Mouse (Mus musculus): ENCODE measurements around the gene Kif1bp. TPM values are rescaled to one million over a fixed set of nuclear protein-coding genes. Genes with fewer than 3 reads are reported as not detected.
"Not testable (repeated sequence)": the region's sequence is repeated elsewhere in the genome, so short reads cannot be mapped to it uniquely, and the experiment has no call there.

The Kif1bp gene
- polyA plus RNA-seq, 1 experiment: 28.3 TPM

DNA sequence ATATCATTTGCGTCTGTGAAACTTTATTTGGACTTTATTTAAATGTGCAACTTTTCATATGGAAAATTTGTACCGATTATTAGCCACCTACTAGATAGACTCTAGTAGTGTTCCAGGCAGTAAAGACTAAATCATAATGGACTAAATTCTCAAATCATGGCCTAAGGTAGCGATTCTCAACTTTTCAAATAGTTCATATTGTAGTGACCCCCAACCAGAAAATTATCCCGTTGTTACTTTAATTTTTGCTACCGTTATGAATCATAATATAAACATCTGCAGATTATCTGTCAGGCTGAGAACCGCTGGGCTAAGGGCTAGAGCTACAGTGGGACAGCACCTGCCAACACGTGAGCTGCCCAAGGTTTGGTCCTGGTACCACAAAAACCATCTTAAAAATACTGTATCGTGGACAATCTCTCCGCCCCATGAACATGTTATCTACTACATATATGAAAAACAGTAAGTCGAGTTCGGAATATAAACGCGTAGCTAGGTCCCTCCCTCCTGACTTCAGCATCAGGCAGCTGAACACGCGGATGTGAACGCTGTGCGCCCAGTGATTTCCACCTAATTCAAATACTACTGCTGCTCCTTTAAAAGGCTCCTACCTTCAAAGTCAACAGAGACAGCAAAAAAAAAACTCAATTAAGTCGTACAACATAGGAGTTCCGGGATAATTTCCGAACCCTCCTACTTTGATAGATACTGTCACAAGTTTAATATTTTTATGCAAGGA, 23.0 kb upstream of the Kif1bp start:
- Histone ChIP-seq H3K27me3 (ENCODE audit: control insufficient read depth, insufficient read depth, low read length, poor library complexity, severe bottlenecking) (no peaks in the 10 kb centered on the region), H3K4me1 (ENCODE audit: control insufficient read depth, insufficient read depth, low read length) (peaks cover 3% of the 10 kb centered on the region), H3K9ac (ENCODE audit: low read depth, poor library complexity, severe bottlenecking) (peak overlapping the region; percentile 90), H3K4me3 (ENCODE audit: low read depth, low read length) (peak overlapping the region; percentile 90), H3K27ac (ENCODE audit: insufficient read depth, low read length) (no peak overlapping the region), H3K36me3 (ENCODE audit: control insufficient read depth, insufficient read depth, low read length, poor library complexity, severe bottlenecking) (peaks cover 22% of the 10 kb centered on the region), H3K9me3 (replicated peaks; ENCODE audit: control insufficient read depth, insufficient read depth, low read length, poor library complexity, severe bottlenecking) (no peaks in the 10 kb centered on the region)
- TF ChIP-seq POLR2A (IDR thresholded peaks at IDR 0.05; ENCODE audit: insufficient read depth, low read length): no peak
- no peak for TF ChIP-seq CTCF (IDR thresholded peaks at IDR 0.05; ENCODE audit: low read depth, low read length)
- TF ChIP-seq EP300 (IDR thresholded peaks at IDR 0.05; ENCODE audit: insufficient read depth, low read depth, low read length): no peak

DNA sequence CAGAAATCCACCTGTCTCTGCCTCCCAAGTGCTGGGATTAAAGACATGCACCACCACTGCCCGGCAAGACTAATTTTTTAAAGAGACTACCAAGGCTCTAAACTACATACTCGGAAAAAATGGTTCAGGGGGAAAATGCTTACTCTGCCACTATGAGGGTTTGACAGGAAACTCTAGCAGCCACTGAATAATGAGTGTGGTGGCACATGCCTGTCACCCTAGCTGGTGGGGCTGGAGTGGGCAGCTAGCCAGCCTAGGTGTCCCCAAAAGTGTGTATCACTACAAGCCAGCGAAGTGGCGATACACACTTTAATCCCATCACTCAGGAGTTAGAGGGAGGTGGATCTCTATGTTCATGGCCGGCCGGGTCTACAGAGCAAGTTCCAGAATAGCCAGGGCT, 21.8 kb upstream of the Kif1bp start:
- Histone ChIP-seq H3K9me3 (replicated peaks; ENCODE audit: control insufficient read depth, insufficient read depth, low read length, poor library complexity, severe bottlenecking) (no peaks in the 10 kb centered on the region), H3K4me1 (ENCODE audit: control insufficient read depth, insufficient read depth, low read length) (peaks cover 3% of the 10 kb centered on the region), H3K9ac (ENCODE audit: low read depth, poor library complexity, severe bottlenecking) (peak overlapping the region; percentile 90), H3K27me3 (ENCODE audit: control insufficient read depth, insufficient read depth, low read length, poor library complexity, severe bottlenecking) (no peaks in the 10 kb centered on the region), H3K36me3 (ENCODE audit: control insufficient read depth, insufficient read depth, low read length, poor library complexity, severe bottlenecking) (peaks cover 32% of the 10 kb centered on the region), H3K4me3 (ENCODE audit: low read depth, low read length) (peak overlapping the region; percentile 28; the same call in 1 of the 2 replicates), H3K27ac (ENCODE audit: insufficient read depth, low read length) (no peak overlapping the region)
- TF ChIP-seq EP300 (IDR thresholded peaks at IDR 0.05; ENCODE audit: insufficient read depth, low read depth, low read length) (no peak), POLR2A (IDR thresholded peaks at IDR 0.05; ENCODE audit: insufficient read depth, low read length) (no peak), CTCF (IDR thresholded peaks at IDR 0.05; ENCODE audit: low read depth, low read length) (no peak)

DNA sequence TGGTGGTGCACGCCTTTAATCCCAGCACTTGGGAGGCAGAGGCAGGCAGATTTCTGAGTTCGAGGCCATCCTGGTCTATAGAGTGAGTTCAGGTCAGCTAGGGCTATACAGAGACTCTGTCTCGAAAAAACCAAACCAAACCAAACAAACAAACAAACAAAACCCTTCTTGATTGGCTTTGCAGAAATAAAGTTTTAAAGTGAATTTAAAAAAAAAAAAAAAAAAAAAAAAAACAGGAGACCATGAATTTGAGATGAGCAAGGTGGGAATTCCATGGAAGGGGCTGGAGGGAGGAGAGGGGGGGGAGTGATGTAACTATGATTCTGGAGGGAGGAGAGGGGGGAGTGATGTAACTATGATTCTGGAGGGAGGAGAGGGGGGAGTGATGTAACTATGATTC, 21.1 kb upstream of the Kif1bp start:
- H3K36me3 ChIP-seq (ENCODE audit: control insufficient read depth, insufficient read depth, low read length, poor library complexity, severe bottlenecking): peaks cover 38% of the 10 kb centered on the region
- H3K4me1 ChIP-seq (ENCODE audit: control insufficient read depth, insufficient read depth, low read length); H3K9me3 ChIP-seq (replicated peaks; ENCODE audit: control insufficient read depth, insufficient read depth, low read length, poor library complexity, severe bottlenecking); H3K27me3 ChIP-seq (ENCODE audit: control insufficient read depth, insufficient read depth, low read length, poor library complexity, severe bottlenecking); H3K27ac ChIP-seq (ENCODE audit: insufficient read depth, low read length); H3K4me3 ChIP-seq (ENCODE audit: low read depth, low read length); H3K9ac ChIP-seq (ENCODE audit: low read depth, poor library complexity, severe bottlenecking): not testable (repeated sequence)

DNA sequence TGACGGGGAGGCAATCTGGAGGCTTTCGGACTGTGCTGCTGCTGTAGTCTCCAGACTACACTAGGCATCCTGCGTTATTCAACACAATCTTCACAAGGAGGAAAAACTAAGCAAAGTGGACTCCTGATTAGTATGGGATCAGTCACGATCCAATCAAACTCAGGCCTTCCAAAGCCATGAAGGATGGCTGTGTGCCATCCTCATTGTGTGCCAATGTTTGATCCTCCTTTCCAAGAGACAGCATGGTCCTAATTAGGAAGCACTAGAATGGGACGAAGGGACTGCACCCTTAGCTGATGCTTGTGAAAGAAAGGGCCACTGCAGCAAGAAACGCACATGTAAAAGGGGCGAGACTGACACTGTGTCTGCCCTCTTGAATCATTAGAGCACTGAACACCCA, 14.2 kb upstream of the Kif1bp start:
- no peak overlapping the region for H3K27ac ChIP-seq (ENCODE audit: insufficient read depth, low read length)
- TF ChIP-seq CTCF (IDR thresholded peaks at IDR 0.05; ENCODE audit: low read depth, low read length): no peak
- TF ChIP-seq EP300 (IDR thresholded peaks at IDR 0.05; ENCODE audit: insufficient read depth, low read depth, low read length): no peak
- TF ChIP-seq POLR2A (IDR thresholded peaks at IDR 0.05; ENCODE audit: insufficient read depth, low read length): no peak
- H3K4me1 ChIP-seq (ENCODE audit: control insufficient read depth, insufficient read depth, low read length): no peaks in the 10 kb centered on the region
- peaks cover 84% of the 10 kb centered on the region for H3K36me3 ChIP-seq (ENCODE audit: control insufficient read depth, insufficient read depth, low read length, poor library complexity, severe bottlenecking)
- H3K9me3 ChIP-seq (replicated peaks; ENCODE audit: control insufficient read depth, insufficient read depth, low read length, poor library complexity, severe bottlenecking): no peaks in the 10 kb centered on the region
- H3K4me3 ChIP-seq (ENCODE audit: low read depth, low read length): no peak overlapping the region
- no peaks in the 10 kb centered on the region for H3K27me3 ChIP-seq (ENCODE audit: control insufficient read depth, insufficient read depth, low read length, poor library complexity, severe bottlenecking)
- H3K9ac ChIP-seq (ENCODE audit: low read depth, poor library complexity, severe bottlenecking): no peak overlapping the region

DNA sequence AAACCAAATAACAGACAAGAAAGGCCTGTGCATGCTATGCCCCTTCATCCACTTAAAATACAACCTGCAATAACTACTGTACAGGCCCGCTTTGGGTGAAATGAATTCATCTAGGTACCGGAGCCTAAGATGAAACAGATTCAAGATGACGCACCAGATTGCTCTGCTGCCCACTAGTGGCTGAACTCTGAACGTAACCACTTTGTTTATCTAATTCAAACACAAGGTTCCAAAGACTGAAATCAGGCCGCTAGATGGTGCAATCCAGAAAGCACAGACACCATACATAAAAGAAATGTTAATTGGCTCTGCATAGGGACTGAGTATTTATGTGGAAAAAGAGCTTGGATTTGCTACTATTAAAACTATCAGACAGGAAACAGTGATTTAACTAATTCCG, 11.9 kb upstream of the Kif1bp start:
- Histone ChIP-seq H3K36me3 (ENCODE audit: control insufficient read depth, insufficient read depth, low read length, poor library complexity, severe bottlenecking) (peaks cover 89% of the 10 kb centered on the region), H3K27me3 (ENCODE audit: control insufficient read depth, insufficient read depth, low read length, poor library complexity, severe bottlenecking) (no peaks in the 10 kb centered on the region)
- no peak for TF ChIP-seq POLR2A (IDR thresholded peaks at IDR 0.05; ENCODE audit: insufficient read depth, low read length)
- TF ChIP-seq CTCF (IDR thresholded peaks at IDR 0.05; ENCODE audit: low read depth, low read length): peak; percentile 28

DNA sequence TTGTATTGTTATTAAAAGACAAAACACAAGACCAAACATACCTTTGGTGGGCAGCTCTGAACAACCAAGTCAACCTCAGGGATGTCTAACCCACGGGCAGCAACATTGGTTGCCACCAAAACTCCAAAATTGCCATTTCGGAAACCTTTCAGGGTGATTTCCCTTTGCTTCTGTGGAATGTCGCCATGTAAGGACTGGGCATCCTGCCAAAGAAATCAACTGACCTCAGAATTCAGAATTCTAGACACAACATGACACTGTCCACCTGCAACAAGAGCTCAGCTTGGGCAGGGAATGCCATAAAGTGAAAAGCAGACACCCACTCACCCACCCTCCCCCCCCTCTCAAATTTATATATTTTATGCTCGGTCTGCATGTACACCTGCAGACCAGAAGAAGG, 10.4 kb upstream of the Kif1bp start:
- H3K4me3 ChIP-seq (ENCODE audit: low read depth, low read length): no peak overlapping the region
- H3K9me3 ChIP-seq (replicated peaks; ENCODE audit: control insufficient read depth, insufficient read depth, low read length, poor library complexity, severe bottlenecking): no peaks in the 10 kb centered on the region
- peaks cover 92% of the 10 kb centered on the region for H3K36me3 ChIP-seq (ENCODE audit: control insufficient read depth, insufficient read depth, low read length, poor library complexity, severe bottlenecking)
- TF ChIP-seq EP300 (IDR thresholded peaks at IDR 0.05; ENCODE audit: insufficient read depth, low read depth, low read length): no peak
- no peak for TF ChIP-seq POLR2A (IDR thresholded peaks at IDR 0.05; ENCODE audit: insufficient read depth, low read length)
- TF ChIP-seq CTCF (IDR thresholded peaks at IDR 0.05; ENCODE audit: low read depth, low read length): no peak
- H3K27me3 ChIP-seq (ENCODE audit: control insufficient read depth, insufficient read depth, low read length, poor library complexity, severe bottlenecking): no peaks in the 10 kb centered on the region
- H3K4me1 ChIP-seq (ENCODE audit: control insufficient read depth, insufficient read depth, low read length): no peaks in the 10 kb centered on the region
- H3K27ac ChIP-seq (ENCODE audit: insufficient read depth, low read length): no peak overlapping the region
- H3K9ac ChIP-seq (ENCODE audit: low read depth, poor library complexity, severe bottlenecking): no peak overlapping the region

More for the DNA sequence above, 11.9 kb upstream of the Kif1bp start:
- H3K4me1 ChIP-seq (ENCODE audit: control insufficient read depth, insufficient read depth, low read length): no peaks in the 10 kb centered on the region
- H3K4me3 ChIP-seq (ENCODE audit: low read depth, low read length): no peak overlapping the region
- no peaks in the 10 kb centered on the region for H3K9me3 ChIP-seq (replicated peaks; ENCODE audit: control insufficient read depth, insufficient read depth, low read length, poor library complexity, severe bottlenecking)
- no peak overlapping the region for H3K27ac ChIP-seq (ENCODE audit: insufficient read depth, low read length)
- no peak overlapping the region for H3K9ac ChIP-seq (ENCODE audit: low read depth, poor library complexity, severe bottlenecking)
